Mouse (Mus musculus) midbrain, embryonic 13.5 days (tissue): ENCODE results near the gene Mmaa. TPM values are rescaled to one million over a fixed set of nuclear protein-coding genes. Genes with fewer than 3 reads are reported as not detected.

Experiments used
- ATAC-seq: fragments of 200-750 bp; cut with Nextera tagmentation; 2 replicates; pipeline ENCODE4 v1.8.0; 2017; ENCODE audit warnings: mild to moderate bottlenecking, moderate TSS enrichment, moderate library complexity
- H3K27ac ChIP-seq: fragments of 300-500 bp; sonication (generic); 2 replicates; pipeline ENCODE4 v1.5.1; 2015; ENCODE audit warnings: inconsistent platforms, mild to moderate bottlenecking, moderate library complexity
- H3K27me3 ChIP-seq: fragments of 300-500 bp; sonication (generic); 2 replicates; pipeline ENCODE4 v1.6.1; 2015; ENCODE audit warnings: mild to moderate bottlenecking, inconsistent platforms
- H3K36me3 ChIP-seq: fragments of 300-500 bp; sonication (generic); 2 replicates; pipeline ENCODE4 v1.6.1; 2015; ENCODE audit warnings: mild to moderate bottlenecking, inconsistent platforms
- H3K4me1 ChIP-seq: fragments of 300-500 bp; sonication (generic); replicated peaks from 2 replicates; pipeline ENCODE4 v1.6.1; 2015; ENCODE audit warnings: inconsistent platforms
- H3K4me2 ChIP-seq: fragments of 300-500 bp; sonication (generic); replicated peaks from 2 replicates; pipeline ENCODE4 v1.6.1; 2015; ENCODE audit warnings: moderate library complexity, mild to moderate bottlenecking, inconsistent platforms
- H3K4me3 ChIP-seq: fragments of 300-500 bp; sonication (generic); replicated peaks from 2 replicates; pipeline ENCODE4 v1.5.1; 2015; ENCODE audit warnings: mild to moderate bottlenecking, inconsistent platforms
- H3K9ac ChIP-seq: fragments of 300-500 bp; sonication (generic); replicated peaks from 2 replicates; pipeline ENCODE4 v1.6.1; 2015; ENCODE audit warnings: mild to moderate bottlenecking, inconsistent platforms
- H3K9me3 ChIP-seq: fragments of 300-500 bp; sonication (generic); 2 replicates; pipeline ENCODE4 v1.6.1; 2016; ENCODE audit warnings: mild to moderate bottlenecking, inconsistent platforms
- WGBS: fragments of 180-500 bp; shearing (Covaris S2); methylation state at CpG from one replicate; pipeline ENCODE4 v1.1.7; 2015; 5-methylcytosine and 5-hydroxymethylcytosine counted together
- polyA plus RNA-seq: library from polyadenylated mRNA; unstranded; fragments of >200 nt; fragmentation: Nextera tagmentation; extraction: Ambion mirVana; gene quantifications from 2 replicates; pipeline ENCODE4 v1.2.1, GENCODE M21; 2015

The Mmaa gene
- 17.2 and 18.1 TPM in 2 replicates for polyA plus RNA-seq

DNA sequence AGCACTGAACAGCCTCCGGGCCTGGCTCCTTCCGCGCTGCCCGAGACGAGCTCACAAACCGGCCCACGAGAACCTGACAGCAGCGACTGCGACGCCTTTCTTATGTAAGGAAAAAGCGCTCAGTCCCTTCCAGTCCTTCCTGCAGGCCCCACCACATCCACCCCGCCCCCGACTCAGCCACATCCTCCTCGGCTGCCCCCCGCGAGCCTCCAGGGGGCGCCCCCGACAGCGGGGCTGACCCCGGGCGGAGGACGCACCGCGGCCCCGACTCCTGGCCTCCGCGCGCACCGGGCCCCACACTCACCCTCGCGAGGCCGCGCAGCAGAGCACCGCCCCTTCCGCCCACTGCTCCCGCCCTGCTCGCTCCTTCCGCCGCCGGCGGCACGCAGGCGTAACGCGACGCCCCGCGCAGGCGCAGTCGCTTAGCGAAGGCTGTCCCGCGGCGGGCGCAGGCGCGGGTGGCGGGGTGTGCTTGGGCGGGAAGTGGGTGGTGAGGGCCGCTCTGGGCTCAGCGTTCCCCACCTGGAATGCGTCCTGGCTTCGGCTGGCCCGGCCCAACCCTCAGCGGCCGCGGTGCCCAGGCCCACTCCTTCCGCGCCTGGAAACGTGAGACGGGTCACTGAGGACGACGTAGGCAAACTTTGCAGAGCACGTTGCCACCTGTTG is at the start of gene Mmaa:
Gene Mmaa (minus strand): TSS at position 328 of the 666 bp plus-strand sequence.
- no peaks in the 10 kb centered on the region for H3K36me3 ChIP-seq
- H3K4me2 ChIP-seq: peak within 1 kb of the TSS; percentile 84
- peak; percentile 99 for ATAC-seq
- H3K4me1 ChIP-seq: peaks cover 34% of the 10 kb centered on the region
- H3K27ac ChIP-seq: peak within 1 kb of the TSS; percentile 91
- H3K9ac ChIP-seq: peak within 1 kb of the TSS; percentile 81
- under 1% methylated on average over 71 of the region's 74 CpGs for WGBS
- peak within 1 kb of the TSS; percentile 65 for H3K4me3 ChIP-seq
- no peaks in the 10 kb centered on the region for H3K9me3 ChIP-seq
- H3K27me3 ChIP-seq: no peaks in the 10 kb centered on the region

DNA sequence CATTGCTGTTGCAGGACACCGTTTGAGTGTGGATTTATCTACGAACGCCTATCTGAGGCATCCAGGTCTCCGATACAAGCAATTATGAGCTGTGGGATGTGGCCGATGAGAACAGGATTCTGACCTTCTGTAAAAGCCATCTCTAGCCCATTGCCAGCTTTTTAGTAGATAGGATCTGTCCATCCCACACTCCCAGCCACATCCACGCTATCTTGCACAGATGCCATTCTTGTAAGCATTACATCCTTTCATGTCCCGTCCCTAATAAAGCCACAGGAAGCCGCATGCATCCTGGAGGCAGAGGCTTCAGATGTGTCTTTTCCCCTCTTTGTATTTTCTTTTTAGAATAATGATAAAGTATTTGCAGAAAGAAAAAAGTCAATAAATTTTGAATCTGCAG is 46.5 kb upstream of the Mmaa start:
- H3K4me1 ChIP-seq: no peaks in the 10 kb centered on the region
- no peak for ATAC-seq
- H3K4me2 ChIP-seq: no peak overlapping the region
- H3K9ac ChIP-seq: no peak overlapping the region
- WGBS: 93% methylated on average over 8 of the region's 8 CpGs
- H3K9me3 ChIP-seq: no peaks in the 10 kb centered on the region
- H3K4me3 ChIP-seq: no peak overlapping the region
- H3K27me3 ChIP-seq: no peaks in the 10 kb centered on the region
- peaks cover 65% of the 10 kb centered on the region for H3K36me3 ChIP-seq
- H3K27ac ChIP-seq: no peak overlapping the region

GRCm38 (mm10) chr8:79339555-79339954 is 44.8 kb upstream of the Mmaa start:
- Histone ChIP-seq H3K4me3 (no peak overlapping the region), H3K4me1 (no peaks in the 10 kb centered on the region), H3K27me3 (no peaks in the 10 kb centered on the region), H3K9ac (no peak overlapping the region), H3K27ac (no peak overlapping the region), H3K4me2 (no peak overlapping the region), H3K9me3 (no peaks in the 10 kb centered on the region), H3K36me3 (peaks cover 64% of the 10 kb centered on the region)
- no peak for ATAC-seq
- WGBS: 79% methylated on average over 9 of the region's 9 CpGs

- Histone ChIP-seq H3K4me2 (no peak overlapping the region), H3K9ac (no peak overlapping the region), H3K4me1 (no peaks in the 10 kb centered on the region), H3K36me3 (peaks cover 57% of the 10 kb centered on the region), H3K4me3 (no peak overlapping the region), H3K27me3 (no peaks in the 10 kb centered on the region), H3K9me3 (no peaks in the 10 kb centered on the region), H3K27ac (no peak overlapping the region)
- WGBS: 91% methylated on average over 10 of the region's 10 CpGs
- no peak for ATAC-seq
Measured at GRCm38 (mm10) chr8:79338619-79339018, 43.9 kb upstream of the Mmaa start.

GRCm38 (mm10) chr8:79332109-79332900 is 37.6 kb upstream of the Mmaa start:
- 94% methylated on average over 22 of the region's 22 CpGs for WGBS
- H3K9me3 ChIP-seq: no peaks in the 10 kb centered on the region
- no peaks in the 10 kb centered on the region for H3K27me3 ChIP-seq
- no peak overlapping the region for H3K9ac ChIP-seq
- no peak for ATAC-seq
- peaks cover 10% of the 10 kb centered on the region for H3K36me3 ChIP-seq
- no peaks in the 10 kb centered on the region for H3K4me1 ChIP-seq
- no peak overlapping the region for H3K27ac ChIP-seq
- H3K4me2 ChIP-seq: no peak overlapping the region
- H3K4me3 ChIP-seq: no peak overlapping the region

- Histone ChIP-seq H3K36me3 (peaks cover 6% of the 10 kb centered on the region; the same call in 1 of the 2 replicates), H3K9ac (no peak overlapping the region), H3K27ac (no peak overlapping the region), H3K27me3 (no peaks in the 10 kb centered on the region), H3K9me3 (no peaks in the 10 kb centered on the region), H3K4me1 (no peaks in the 10 kb centered on the region), H3K4me3 (no peak overlapping the region), H3K4me2 (no peak overlapping the region)
- WGBS: 89% methylated on average over 2 of the region's 2 CpGs
- ATAC-seq: no peak
Measured at GRCm38 (mm10) chr8:79331571-79331970, 36.8 kb upstream of the Mmaa start.

DNA sequence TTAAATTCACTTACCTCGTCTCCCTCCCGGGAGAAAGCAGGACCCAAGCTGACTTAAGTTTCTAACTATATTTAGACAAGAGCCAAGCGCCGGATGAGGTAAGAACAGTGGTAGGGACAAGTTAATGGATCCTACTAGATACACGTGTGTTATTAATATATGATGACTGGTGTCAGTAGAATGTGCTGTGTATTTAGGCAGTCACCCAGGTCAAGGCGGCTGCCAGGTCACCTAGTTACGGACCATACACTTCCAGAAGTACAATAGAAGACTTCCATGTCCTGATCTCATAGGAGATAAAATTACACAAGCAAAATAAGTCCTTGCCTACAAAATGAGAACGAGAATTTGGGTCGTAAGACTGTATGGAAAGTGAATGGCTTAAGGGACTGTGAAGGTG is 36.3 kb upstream of the Mmaa start:
- Histone ChIP-seq H3K9ac (no peak overlapping the region), H3K27me3 (no peaks in the 10 kb centered on the region), H3K4me3 (no peak overlapping the region), H3K27ac (no peak overlapping the region), H3K9me3 (no peaks in the 10 kb centered on the region), H3K36me3 (peaks cover 6% of the 10 kb centered on the region; the same call in 1 of the 2 replicates), H3K4me1 (no peaks in the 10 kb centered on the region), H3K4me2 (no peak overlapping the region)
- 89% methylated on average over 9 of the region's 9 CpGs for WGBS
- no peak for ATAC-seq

GRCm38 (mm10) chr8:79329735-79330134 is 35.0 kb upstream of the Mmaa start:
- H3K4me1 ChIP-seq: no peaks in the 10 kb centered on the region
- no peak overlapping the region for H3K4me3 ChIP-seq
- no peak for ATAC-seq
- H3K9me3 ChIP-seq: no peaks in the 10 kb centered on the region
- WGBS: 88% methylated on average over 2 of the region's 2 CpGs
- H3K4me2 ChIP-seq: no peak overlapping the region
- peaks cover 6% of the 10 kb centered on the region; the same call in 1 of the 2 replicates for H3K36me3 ChIP-seq
- no peak overlapping the region for H3K27ac ChIP-seq
- H3K27me3 ChIP-seq: no peaks in the 10 kb centered on the region
- no peak overlapping the region for H3K9ac ChIP-seq

GRCm38 (mm10) chr8:79329182-79329581 is 34.4 kb upstream of the Mmaa start:
- Histone ChIP-seq H3K9me3 (no peaks in the 10 kb centered on the region), H3K4me2 (no peak overlapping the region), H3K4me1 (peaks cover 5% of the 10 kb centered on the region), H3K27ac (no peak overlapping the region), H3K27me3 (no peaks in the 10 kb centered on the region), H3K36me3 (peaks cover 6% of the 10 kb centered on the region; the same call in 1 of the 2 replicates), H3K4me3 (no peak overlapping the region), H3K9ac (no peak overlapping the region)
- no peak for ATAC-seq
- WGBS: 92% methylated on average over 4 of the region's 4 CpGs

DNA sequence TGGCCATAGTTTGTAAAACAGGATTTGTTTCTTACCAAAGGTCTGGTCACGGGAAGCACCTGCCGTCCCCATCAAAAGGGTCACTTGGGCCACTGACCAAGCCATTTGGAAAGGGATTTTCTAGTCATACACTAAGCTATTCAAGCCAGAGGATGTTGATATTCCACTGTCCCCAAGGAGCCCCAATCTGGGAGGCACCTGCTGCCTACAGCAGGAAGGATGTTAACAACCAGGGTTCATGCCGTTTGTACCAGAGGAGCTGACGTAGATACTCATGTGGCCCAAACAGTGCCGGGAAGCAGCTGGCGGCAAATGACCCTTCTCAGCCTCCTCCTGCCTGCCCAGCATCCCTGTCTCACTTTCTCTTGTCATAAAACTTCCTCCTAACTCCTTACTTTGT is 30.8 kb upstream of the Mmaa start:
- ATAC-seq: no peak
- H3K9ac ChIP-seq: no peak overlapping the region
- no peak overlapping the region for H3K4me2 ChIP-seq
- H3K4me1 ChIP-seq: peaks cover 9% of the 10 kb centered on the region
- H3K9me3 ChIP-seq: no peaks in the 10 kb centered on the region
- WGBS: 79% methylated on average over 6 of the region's 6 CpGs
- no peaks in the 10 kb centered on the region for H3K36me3 ChIP-seq
- H3K4me3 ChIP-seq: no peak overlapping the region
- no peak overlapping the region for H3K27ac ChIP-seq
- no peaks in the 10 kb centered on the region for H3K27me3 ChIP-seq

- Histone ChIP-seq H3K4me2 (no peak overlapping the region), H3K9me3 (no peaks in the 10 kb centered on the region), H3K36me3 (no peaks in the 10 kb centered on the region), H3K4me1 (peaks cover 9% of the 10 kb centered on the region), H3K27ac (no peak overlapping the region), H3K9ac (no peak overlapping the region), H3K27me3 (no peaks in the 10 kb centered on the region), H3K4me3 (no peak overlapping the region)
- ATAC-seq: no peak
- WGBS: 77% methylated on average over 5 of the region's 5 CpGs
Measured at GRCm38 (mm10) chr8:79324928-79325327, 30.2 kb upstream of the Mmaa start.

- H3K4me1 ChIP-seq: peaks cover 9% of the 10 kb centered on the region
- no peak overlapping the region for H3K4me2 ChIP-seq
- H3K27ac ChIP-seq: no peak overlapping the region
- no peak overlapping the region for H3K4me3 ChIP-seq
- H3K36me3 ChIP-seq: no peaks in the 10 kb centered on the region
- H3K27me3 ChIP-seq: no peaks in the 10 kb centered on the region
- H3K9me3 ChIP-seq: no peaks in the 10 kb centered on the region
- no peak for ATAC-seq
- no peak overlapping the region for H3K9ac ChIP-seq
- WGBS: 70% methylated on average over 3 of the region's 3 CpGs
Measured at GRCm38 (mm10) chr8:79324036-79324435, 29.3 kb upstream of the Mmaa start.
